Mouse (Mus musculus) neural tube, embryonic 13.5 days (tissue): ENCODE measurements around the gene Itga2b. TPM values are rescaled to one million over a fixed set of nuclear protein-coding genes. Genes with fewer than 3 reads are reported as not detected.

ENCODE experiments used
- ATAC-seq: fragments of 200-750 bp; cut with Nextera tagmentation; 2 replicates; pipeline ENCODE4 v1.8.0; 2017; ENCODE audit warnings: low read depth, mild to moderate bottlenecking, moderate TSS enrichment, moderate library complexity
- H3K27ac ChIP-seq: fragments of 300-500 bp; sonication (generic); replicated peaks from 2 replicates; pipeline ENCODE4 v1.5.1; 2015; ENCODE audit warnings: moderate library complexity, mild to moderate bottlenecking, inconsistent platforms
- H3K27me3 ChIP-seq: fragments of 300-500 bp; sonication (generic); 2 replicates; pipeline ENCODE4 v1.6.1; 2015; ENCODE audit warnings: mild to moderate bottlenecking, inconsistent platforms
- H3K36me3 ChIP-seq: fragments of 300-500 bp; sonication (generic); 2 replicates; pipeline ENCODE4 v1.6.1; 2015; ENCODE audit warnings: mild to moderate bottlenecking, inconsistent platforms
- H3K4me1 ChIP-seq: fragments of 300-500 bp; sonication (generic); replicated peaks from 2 replicates; pipeline ENCODE4 v1.6.1; 2015; ENCODE audit warnings: inconsistent platforms
- H3K4me2 ChIP-seq: fragments of 300-500 bp; sonication (generic); 2 replicates; pipeline ENCODE4 v1.6.1; 2015; ENCODE audit warnings: inconsistent platforms, mild to moderate bottlenecking, moderate library complexity
- H3K4me3 ChIP-seq: fragments of 300-500 bp; sonication (generic); 2 replicates; pipeline ENCODE4 v1.5.1; 2015; ENCODE audit warnings: mild to moderate bottlenecking, inconsistent platforms
- H3K9ac ChIP-seq: fragments of 300-500 bp; sonication (generic); 2 replicates; pipeline ENCODE4 v1.6.1; 2015; ENCODE audit warnings: moderate library complexity, mild to moderate bottlenecking, inconsistent platforms
- H3K9me3 ChIP-seq: fragments of 300-500 bp; sonication (generic); 2 replicates; pipeline ENCODE4 v1.6.1; 2016; ENCODE audit warnings: inconsistent platforms
- WGBS: fragments of 180-500 bp; shearing (Covaris S2); methylation state at CpG from one replicate; pipeline ENCODE4 v1.1.7; 2015; 5-methylcytosine and 5-hydroxymethylcytosine counted together
- polyA plus RNA-seq: library from polyadenylated mRNA; unstranded; fragments of >200 nt; fragmentation: Nextera tagmentation; extraction: Ambion mirVana; gene quantifications from 2 replicates; pipeline ENCODE4 v1.2.1, GENCODE M21; 2015

Itga2b gene
- polyA plus RNA-seq, 1 experiment from 2014 or later: 6.2 TPM

- peaks cover 56% of the 10 kb centered on the region for H3K4me1 ChIP-seq
These were observed 29.7 kb downstream of the Itga2b start for GRCm38 (mm10) chr11:102440255-102440654.

GRCm38 (mm10) chr11:102439093-102440082 lies 30.5 kb downstream of the Itga2b start:
- WGBS: 72% methylated on average over 14 of the region's 14 CpGs
- peaks cover 53% of the 10 kb centered on the region for H3K4me1 ChIP-seq
- no peak for ATAC-seq
- peaks cover 91% of the 10 kb centered on the region for H3K36me3 ChIP-seq
- no peaks in the 10 kb centered on the region for H3K9me3 ChIP-seq
- peak overlapping the region; percentile 41; the same call in 1 of the 2 replicates for H3K9ac ChIP-seq
- peaks cover 9% of the 10 kb centered on the region for H3K27me3 ChIP-seq
- H3K4me3 ChIP-seq: no peak overlapping the region
- H3K4me2 ChIP-seq: no peak overlapping the region
- no peak overlapping the region for H3K27ac ChIP-seq

More at GRCm38 (mm10) chr11:102440255-102440654, 29.7 kb downstream of the Itga2b start:
- H3K27ac ChIP-seq: no peak overlapping the region
- no peak overlapping the region for H3K4me2 ChIP-seq
- 82% methylated on average over 8 of the region's 8 CpGs for WGBS
- no peak overlapping the region for H3K9ac ChIP-seq
- no peaks in the 10 kb centered on the region for H3K9me3 ChIP-seq
- no peak for ATAC-seq
- peaks cover 83% of the 10 kb centered on the region for H3K36me3 ChIP-seq
- no peak overlapping the region for H3K4me3 ChIP-seq
- H3K27me3 ChIP-seq: peaks cover 9% of the 10 kb centered on the region

GRCm38 (mm10) chr11:102438212-102439092 lies 31.5 kb downstream of the Itga2b start:
- H3K4me2 ChIP-seq: peak overlapping the region; percentile 64
- peak overlapping the region; percentile 73 for H3K9ac ChIP-seq
- peaks cover 9% of the 10 kb centered on the region for H3K27me3 ChIP-seq
- WGBS: 11% methylated on average over 77 of the region's 77 CpGs
- H3K4me1 ChIP-seq: peaks cover 50% of the 10 kb centered on the region
- peak overlapping the region; percentile 36 for H3K4me3 ChIP-seq
- peaks cover 95% of the 10 kb centered on the region for H3K36me3 ChIP-seq
- no peaks in the 10 kb centered on the region for H3K9me3 ChIP-seq
- H3K27ac ChIP-seq: peak overlapping the region; percentile 62; the same call in 1 of the 2 replicates
- peak; percentile 1; the same call in 1 of the 2 replicates for ATAC-seq

GRCm38 (mm10) chr11:102437120-102438061 lies 32.5 kb downstream of the Itga2b start:
- peak overlapping the region; percentile 64 for H3K4me2 ChIP-seq
- peak overlapping the region; percentile 73 for H3K9ac ChIP-seq
- peak; percentile 13; the same call in 1 of the 2 replicates for ATAC-seq
- H3K36me3 ChIP-seq: peaks cover 91% of the 10 kb centered on the region
- H3K4me1 ChIP-seq: peaks cover 50% of the 10 kb centered on the region
- H3K9me3 ChIP-seq: no peaks in the 10 kb centered on the region
- peak overlapping the region; percentile 36 for H3K4me3 ChIP-seq
- peaks cover 9% of the 10 kb centered on the region for H3K27me3 ChIP-seq
- 7% methylated on average over 87 of the region's 87 CpGs for WGBS
- peak overlapping the region; percentile 62 for H3K27ac ChIP-seq

GRCm38 (mm10) chr11:102436471-102436790 lies 33.5 kb downstream of the Itga2b start:
- H3K27ac ChIP-seq: no peak overlapping the region
- peaks cover 82% of the 10 kb centered on the region for H3K36me3 ChIP-seq
- H3K4me1 ChIP-seq: peaks cover 58% of the 10 kb centered on the region
- no peak for ATAC-seq
- H3K4me3 ChIP-seq: no peak overlapping the region
- no peak overlapping the region for H3K4me2 ChIP-seq
- no peaks in the 10 kb centered on the region for H3K9me3 ChIP-seq
- H3K27me3 ChIP-seq: peaks cover 9% of the 10 kb centered on the region
- H3K9ac ChIP-seq: no peak overlapping the region
- WGBS: 89% methylated on average over 10 of the region's 10 CpGs

GRCm38 (mm10) chr11:102435754-102436470 lies 34.0 kb downstream of the Itga2b start:
- WGBS: 91% methylated on average over 18 of the region's 18 CpGs

GRCm38 (mm10) chr11:102434816-102435705 lies 34.9 kb downstream of the Itga2b start:
- H3K27ac ChIP-seq: no peak overlapping the region
- H3K4me1 ChIP-seq: peaks cover 68% of the 10 kb centered on the region
- no peak overlapping the region for H3K4me2 ChIP-seq
- 90% methylated on average over 11 of the region's 11 CpGs for WGBS
- H3K9me3 ChIP-seq: no peaks in the 10 kb centered on the region
- no peak overlapping the region for H3K4me3 ChIP-seq
- H3K27me3 ChIP-seq: peaks cover 9% of the 10 kb centered on the region
- no peak for ATAC-seq
- H3K36me3 ChIP-seq: peaks cover 68% of the 10 kb centered on the region
- no peak overlapping the region for H3K9ac ChIP-seq

More at GRCm38 (mm10) chr11:102435754-102436470, 34.0 kb downstream of the Itga2b start:
- no peak overlapping the region for H3K9ac ChIP-seq
- no peak overlapping the region for H3K4me3 ChIP-seq
- no peak overlapping the region for H3K4me2 ChIP-seq
- no peaks in the 10 kb centered on the region for H3K9me3 ChIP-seq
- peaks cover 63% of the 10 kb centered on the region for H3K4me1 ChIP-seq
- no peak for ATAC-seq
- no peak overlapping the region for H3K27ac ChIP-seq
- H3K27me3 ChIP-seq: peaks cover 9% of the 10 kb centered on the region
- peaks cover 76% of the 10 kb centered on the region for H3K36me3 ChIP-seq

GRCm38 (mm10) chr11:102434406-102434805 lies 35.5 kb downstream of the Itga2b start:
- H3K4me3 ChIP-seq: no peak overlapping the region
- ATAC-seq: peak; percentile 32; the same call in 1 of the 2 replicates
- peaks cover 72% of the 10 kb centered on the region for H3K4me1 ChIP-seq
- no peak overlapping the region for H3K4me2 ChIP-seq
- H3K9me3 ChIP-seq: no peaks in the 10 kb centered on the region
- peaks cover 2% of the 10 kb centered on the region for H3K27me3 ChIP-seq
- no peak overlapping the region for H3K27ac ChIP-seq
- WGBS: 7% methylated on average over 7 of the region's 7 CpGs
- H3K9ac ChIP-seq: no peak overlapping the region
- peaks cover 61% of the 10 kb centered on the region for H3K36me3 ChIP-seq

- Histone ChIP-seq H3K4me2 (no peak overlapping the region), H3K27me3 (no peaks in the 10 kb centered on the region; the same call in 1 of the 2 replicates), H3K9ac (no peak overlapping the region), H3K27ac (no peak overlapping the region), H3K4me1 (peaks cover 67% of the 10 kb centered on the region), H3K9me3 (no peaks in the 10 kb centered on the region), H3K4me3 (no peak overlapping the region), H3K36me3 (peaks cover 56% of the 10 kb centered on the region)
- WGBS: 94% methylated on average over 7 of the region's 7 CpGs
- ATAC-seq: no peak
These were observed 36.1 kb downstream of the Itga2b start for GRCm38 (mm10) chr11:102433866-102434265.

- Histone ChIP-seq H3K4me2 (no peak overlapping the region), H3K27me3 (no peaks in the 10 kb centered on the region), H3K4me1 (peaks cover 57% of the 10 kb centered on the region), H3K36me3 (peaks cover 47% of the 10 kb centered on the region), H3K4me3 (no peak overlapping the region), H3K9ac (no peak overlapping the region), H3K27ac (no peak overlapping the region), H3K9me3 (no peaks in the 10 kb centered on the region)
- ATAC-seq: no peak
- WGBS: 93% methylated on average over 6 of the region's 6 CpGs
These were observed 37.0 kb downstream of the Itga2b start for GRCm38 (mm10) chr11:102432896-102433295.
